Mouse (Mus musculus) thymus, adult 18-20 months (tissue): ENCODE results near the gene Celf2.
"Not testable (repeated sequence)": the region's sequence is repeated elsewhere in the genome, so short reads cannot be mapped to it uniquely, and the experiment has no call there.

Experiments
- DNase-seq, 2 experiments: peaks; one replicate each; pipeline ENCODE4 v3.0.0; 2022; ENCODE audit warnings: mixed read lengths in 2 of 2

Celf2 gene

DNA sequence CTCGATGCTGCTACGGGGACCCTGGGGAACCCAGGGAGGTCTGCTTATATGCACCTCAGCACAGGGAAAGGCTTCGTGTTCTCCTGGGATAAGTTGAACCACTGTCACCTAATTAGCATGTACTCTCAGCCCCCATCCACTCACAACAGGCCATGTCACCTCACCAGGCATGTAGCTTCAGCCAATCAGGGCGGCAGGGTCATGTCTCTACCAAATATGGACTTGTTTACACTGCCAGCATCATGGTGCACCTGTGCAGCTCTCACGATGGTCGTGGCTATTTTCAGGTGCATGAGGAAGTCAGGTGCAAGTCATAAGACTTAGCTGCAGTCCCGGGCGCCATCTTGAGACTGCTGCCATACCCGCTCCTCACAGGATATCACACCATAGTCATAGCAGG lies at the start of gene Celf2:
Celf2 (minus strand) TSS at position 101 of the 400 bp plus-strand sequence.
- not testable (repeated sequence) for DNase-seq

DNA sequence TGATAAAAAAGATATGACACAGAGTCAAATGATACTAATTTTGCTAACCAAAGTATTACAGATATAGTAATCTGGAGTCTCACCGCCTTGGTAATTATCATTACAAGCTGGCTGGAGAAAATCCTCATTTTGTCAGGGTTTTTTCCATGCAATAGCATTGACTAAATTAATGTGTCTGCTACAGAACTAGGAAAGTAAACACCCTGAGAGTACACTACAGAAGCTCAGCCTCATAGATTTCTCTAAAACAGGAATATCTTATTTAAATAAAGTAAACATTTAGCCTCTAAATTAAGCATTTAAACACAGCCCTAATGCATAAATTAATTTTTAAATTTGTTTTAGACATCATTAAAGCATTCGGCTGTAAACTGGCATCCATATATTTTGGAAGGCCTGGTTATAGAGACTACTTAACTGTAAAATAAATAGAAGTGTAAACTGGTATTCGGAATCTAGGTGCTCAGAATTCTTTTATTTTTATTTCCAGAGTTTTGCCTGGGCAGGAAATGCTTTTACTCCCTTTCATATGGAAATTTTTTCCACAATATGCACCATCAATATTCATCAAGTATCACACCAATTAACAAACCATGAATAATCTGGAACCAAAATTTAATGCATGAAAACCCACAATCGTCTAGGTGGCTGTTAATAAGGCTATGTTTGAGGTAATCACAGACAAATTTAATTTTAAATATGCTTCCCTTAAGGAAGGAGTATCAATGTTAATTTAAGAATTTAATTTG lies 46.0 kb upstream of the Celf2 start:
- DNase-seq: no peak

DNA sequence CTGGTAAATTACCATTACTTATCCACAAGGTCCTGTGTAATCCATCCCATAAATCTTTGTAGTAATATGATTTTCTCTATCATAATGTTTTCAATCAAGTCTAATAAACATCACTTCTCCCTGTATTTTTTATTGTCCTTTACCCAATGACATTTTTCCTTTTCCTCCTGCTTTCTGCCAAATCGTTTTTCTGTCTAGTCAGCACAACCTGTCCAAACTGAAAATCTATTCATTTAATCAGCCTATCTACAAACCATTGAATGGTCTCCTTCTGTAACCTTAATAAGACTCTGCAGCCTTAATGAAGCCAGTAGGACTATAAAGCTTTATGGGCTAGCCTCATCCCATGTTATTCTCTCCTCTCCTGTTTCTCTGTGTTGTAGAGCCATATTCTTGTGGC lies 45.2 kb upstream of the Celf2 start:
- no peak for DNase-seq

GRCm38 (mm10) chr2:7552887-7553286 lies 43.5 kb upstream of the Celf2 start:
- no peak for DNase-seq

DNA sequence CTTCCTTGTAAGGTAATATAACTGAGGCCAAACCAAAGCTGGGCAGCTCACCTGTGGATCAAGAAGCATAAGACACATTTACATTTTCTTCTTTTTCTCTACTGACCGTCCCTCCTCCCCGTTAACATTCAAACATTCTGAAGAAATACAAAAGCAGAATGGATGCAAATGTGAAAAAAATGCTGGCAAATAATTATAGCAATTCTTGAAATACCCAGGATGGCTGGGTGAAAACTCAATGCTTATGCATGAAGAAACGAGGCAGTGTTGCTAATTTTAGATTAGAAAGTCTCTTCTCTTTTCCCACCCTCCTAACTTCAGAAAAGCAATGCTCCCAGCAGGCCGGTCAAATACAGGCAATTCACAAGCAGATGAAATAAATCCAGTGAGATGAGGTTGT lies 39.5 kb upstream of the Celf2 start:
- DNase-seq: no peak

- DNase-seq: no peak
Measured at GRCm38 (mm10) chr2:7534615-7535204, 25.3 kb upstream of the Celf2 start.

- no peak for DNase-seq
Measured at GRCm38 (mm10) chr2:7534195-7534594, 24.8 kb upstream of the Celf2 start.

DNA sequence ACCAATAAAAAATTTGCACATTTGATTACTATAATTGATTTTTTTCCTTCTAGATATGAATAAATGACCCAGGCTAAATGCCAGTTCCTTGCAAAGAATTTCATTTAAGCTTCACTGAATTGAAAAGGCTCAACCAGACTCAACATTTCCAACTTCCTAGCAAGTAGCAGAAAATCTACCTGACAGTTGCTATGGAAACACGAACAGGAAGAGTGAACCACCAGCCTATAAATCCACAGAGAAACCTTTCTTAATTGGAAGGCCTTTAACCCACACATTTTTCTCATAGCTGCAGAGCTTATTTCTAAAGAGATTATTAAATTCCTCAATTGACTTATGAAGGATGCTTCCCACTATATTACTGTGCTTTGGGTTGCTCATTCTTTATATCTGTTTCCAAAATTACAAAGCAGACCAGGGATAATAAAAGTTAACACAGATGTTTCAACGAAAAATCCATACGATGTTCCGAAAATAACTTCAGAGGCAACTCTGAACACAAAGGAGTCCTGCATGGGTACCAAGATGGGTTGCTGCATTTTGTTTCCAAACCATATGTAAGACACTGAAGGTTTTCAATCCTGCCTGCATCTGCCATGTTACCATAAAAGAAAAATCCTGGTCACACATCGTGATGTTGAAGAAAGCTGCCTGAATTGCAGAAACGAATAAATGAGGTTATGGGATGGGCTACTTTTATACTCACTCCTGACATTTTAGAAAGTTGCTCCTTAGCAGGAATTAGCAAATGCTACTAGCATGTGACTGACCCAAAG lies 22.0 kb upstream of the Celf2 start:
- no peak for DNase-seq

- DNase-seq: no peak
Measured at GRCm38 (mm10) chr2:7530461-7531184, 21.3 kb upstream of the Celf2 start.

GRCm38 (mm10) chr2:7529637-7530036 lies 20.3 kb upstream of the Celf2 start:
- DNase-seq: no peak

DNA sequence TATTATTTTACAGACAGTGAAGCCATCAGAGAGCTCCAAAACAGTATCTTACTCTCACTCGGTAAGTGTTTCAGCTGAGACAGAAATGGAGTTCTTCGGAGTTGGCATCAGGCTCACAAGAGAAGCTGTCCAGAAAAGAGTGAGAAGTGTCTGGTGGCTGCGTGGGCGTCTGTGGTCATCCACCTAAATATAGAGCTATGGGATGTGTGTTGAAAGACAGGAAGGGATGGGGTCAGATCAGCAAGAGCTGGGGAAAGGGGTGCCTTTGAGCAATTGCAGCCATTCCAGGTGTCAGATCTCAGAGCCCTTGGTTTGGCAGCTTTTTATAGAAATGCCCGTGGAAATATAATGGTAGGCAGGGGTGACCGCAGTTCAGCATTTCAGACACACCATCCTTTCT lies 17.3 kb upstream of the Celf2 start:
- DNase-seq: no peak

- no peak for DNase-seq
Measured at GRCm38 (mm10) chr2:7519473-7519872, 10.1 kb upstream of the Celf2 start.

- DNase-seq: no peak
Measured at GRCm38 (mm10) chr2:7493420-7493819, 15.9 kb downstream of the Celf2 start.

DNA sequence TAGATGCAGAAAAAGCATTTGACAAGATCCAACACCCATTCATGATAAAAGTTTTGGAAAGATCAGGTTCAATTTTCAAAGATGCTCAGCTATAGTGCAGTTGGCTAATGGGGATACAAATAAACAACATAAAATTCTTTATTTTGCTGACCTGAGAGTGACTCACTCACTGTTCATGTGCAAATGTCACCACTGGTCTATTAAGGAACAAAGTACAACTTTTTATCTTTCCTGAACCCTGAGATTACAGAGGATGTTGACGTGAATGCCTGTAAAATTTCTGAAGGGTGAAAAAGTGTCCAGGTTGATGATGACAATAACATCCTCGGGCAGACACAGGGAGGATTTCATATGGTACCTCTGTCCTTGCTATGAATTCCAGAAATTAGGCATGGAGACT lies 24.4 kb downstream of the Celf2 start:
- no peak for DNase-seq

- no peak for DNase-seq
Measured at GRCm38 (mm10) chr2:7482062-7482461, 27.3 kb downstream of the Celf2 start.

DNA sequence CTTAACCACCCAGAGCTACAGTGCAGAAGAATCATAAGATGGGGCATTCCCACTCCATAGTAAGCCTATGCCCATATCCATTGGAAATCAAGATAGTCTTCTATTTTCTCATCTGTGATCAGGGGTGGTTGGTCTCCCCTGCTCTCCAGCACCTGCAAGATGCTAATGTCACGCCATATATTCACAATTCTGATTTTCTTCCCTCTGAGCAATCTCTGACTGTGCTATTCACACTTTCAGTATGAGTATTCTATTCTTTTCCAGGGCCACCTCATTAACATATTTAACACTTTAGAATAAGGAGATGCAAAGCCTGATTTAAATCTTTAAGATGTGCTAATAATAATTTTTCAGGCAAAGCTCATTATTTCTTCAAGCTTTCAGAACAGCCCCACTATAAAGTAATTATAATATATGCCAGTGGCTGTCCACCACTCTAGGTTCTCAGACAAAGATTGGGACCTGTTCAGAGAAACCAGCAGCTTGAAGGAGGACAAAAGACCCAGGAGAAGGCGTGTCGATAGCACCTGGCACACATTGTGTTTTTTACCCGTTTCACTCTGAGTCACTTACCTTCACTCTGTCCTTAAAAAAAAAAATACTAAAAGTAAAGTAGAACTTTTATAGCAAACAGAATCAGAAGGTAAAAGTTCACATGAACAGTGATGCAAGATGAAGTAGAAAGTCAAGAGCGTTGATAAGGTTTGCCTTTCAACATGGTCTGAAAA lies 48.9 kb downstream of the Celf2 start:
- no peak for DNase-seq

DNA sequence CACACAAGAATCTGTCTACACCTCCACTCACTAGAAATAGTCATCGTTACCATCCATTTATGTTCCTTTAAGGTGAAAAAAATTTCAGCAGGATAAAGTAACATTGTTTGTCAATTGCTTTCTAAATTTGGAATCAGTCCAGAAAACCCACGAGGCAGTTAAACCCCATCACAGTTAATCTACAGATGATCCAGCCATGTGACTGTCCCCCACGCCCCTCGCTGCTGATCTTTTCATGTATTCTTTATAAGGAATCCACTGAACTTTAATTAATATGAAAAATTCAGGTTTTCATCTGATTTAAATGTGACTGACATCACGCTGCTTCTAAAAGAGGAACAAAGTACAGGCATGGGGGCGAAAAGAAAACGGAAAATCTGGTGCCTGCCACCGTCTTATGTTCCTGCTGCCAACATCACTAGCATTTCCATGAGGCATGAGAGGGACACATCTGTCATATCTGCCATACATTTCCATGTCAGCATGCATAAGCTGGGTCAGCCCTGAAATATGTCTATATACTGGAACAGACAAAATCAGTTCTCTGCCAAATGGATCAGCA lies 70.6 kb downstream of the Celf2 start:
- no peak for DNase-seq

GRCm38 (mm10) chr2:7426481-7426880 lies 82.9 kb downstream of the Celf2 start:
- DNase-seq: no peak

- DNase-seq: no peak
Measured at GRCm38 (mm10) chr2:7400530-7400929, 108.8 kb downstream of the Celf2 start.

- DNase-seq: no peak
Measured at GRCm38 (mm10) chr2:7395935-7396334, 113.4 kb downstream of the Celf2 start.

DNA sequence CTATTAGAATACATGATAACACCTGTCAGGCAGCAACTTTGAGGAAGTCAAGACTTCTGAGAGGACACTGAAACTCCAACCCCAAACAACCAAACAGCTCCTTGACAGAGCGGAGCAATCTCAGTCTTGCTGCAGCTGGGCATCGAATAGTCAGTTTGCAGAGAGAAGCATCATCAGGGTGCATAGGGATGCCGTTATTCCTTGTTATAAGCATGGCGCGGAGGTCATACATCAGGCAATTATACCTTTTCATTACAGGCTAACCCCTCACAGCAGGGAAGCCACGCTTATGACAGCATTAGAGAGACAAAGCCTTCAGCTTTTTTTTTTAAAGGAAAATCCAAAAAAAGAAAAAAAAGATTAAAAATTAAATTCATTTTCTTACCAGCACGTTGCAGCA lies 113.9 kb downstream of the Celf2 start:
- no peak for DNase-seq

- no peak for DNase-seq
Measured at GRCm38 (mm10) chr2:7392500-7392899, 116.9 kb downstream of the Celf2 start.
